Mouse (Mus musculus) myocyte (in vitro differentiated cells): ENCODE measurements at regions not wholly inside any gene's neighbourhood (a gene's known extent, or its start where the extent isn't known, plus 50 kb on each side); places are given as distances from the start of the nearest gene placed in this dataset.

ENCODE experiments used
- H3K27me3 ChIP-seq: one replicate; pipeline ENCODE4 v1.6.1; 2011; ENCODE audit not compliant: control insufficient read depth, insufficient read depth, insufficient read length
- H3K36me3 ChIP-seq: one replicate; pipeline ENCODE4 v1.6.1; 2011; ENCODE audit not compliant: control insufficient read depth, insufficient read depth
- H3K4me2 ChIP-seq: one replicate; pipeline ENCODE4 v1.6.1; 2011; ENCODE audit warnings: low read depth, control low read depth
- H3K4me3 ChIP-seq: one replicate; pipeline ENCODE4 v1.5.1; 2011; ENCODE audit warnings: mild to moderate bottlenecking, control low read depth, moderate library complexity
- H3K79me2 ChIP-seq: one replicate; pipeline ENCODE4 v1.6.1; 2011; ENCODE audit not compliant: control insufficient read depth, insufficient read depth
- H3ac ChIP-seq: one replicate; pipeline ENCODE4 v1.6.1; 2011; ENCODE audit not compliant: control insufficient read depth, insufficient read length
- CEBPB ChIP-seq: IDR thresholded peaks from 2 replicates; pipeline ENCODE4 v1.6.1; 2011; ENCODE audit warnings: mild to moderate bottlenecking, moderate library complexity; ENCODE audit not compliant: poor library complexity, insufficient read depth, severe bottlenecking
- E2F4 ChIP-seq: IDR thresholded peaks from one replicate; pipeline ENCODE4 v1.6.1; 2011; ENCODE audit warnings: mild to moderate bottlenecking, control low read depth, moderate library complexity; ENCODE audit not compliant: insufficient read depth
- MAX ChIP-seq: IDR thresholded peaks from one replicate; pipeline ENCODE4 v1.6.1; 2011; ENCODE audit warnings: low read depth, mild to moderate bottlenecking, control low read depth
- MYOD1 ChIP-seq, 3 experiments: IDR thresholded peaks; one replicate each; pipeline ENCODE4 v1.6.1; 2011; ENCODE audit warnings: control low read depth in 2 of 3, low read depth in 2 of 3, mild to moderate bottlenecking in 2 of 3, moderate library complexity in 1 of 3; ENCODE audit not compliant: insufficient read length in 2 of 3, control insufficient read depth in 1 of 3
- MYOG ChIP-seq, 3 experiments: IDR thresholded peaks; one replicate each; pipeline ENCODE4 v1.6.1; 2011; ENCODE audit warnings: control low read depth in 2 of 3, low read depth in 2 of 3, mild to moderate bottlenecking in 2 of 3; ENCODE audit not compliant: insufficient read length in 2 of 3, control insufficient read depth in 1 of 3, insufficient read depth in 1 of 3
- POLR2A ChIP-seq: IDR thresholded peaks from one replicate; pipeline ENCODE4 v1.6.1; 2011; ENCODE audit warnings: low read depth, mild to moderate bottlenecking, control low read depth, moderate library complexity; ENCODE audit not compliant: insufficient read length
- POLR2AphosphoS2 ChIP-seq: IDR thresholded peaks from one replicate; pipeline ENCODE4 v1.6.1; 2011; ENCODE audit warnings: low read depth, control low read depth; ENCODE audit not compliant: insufficient read length
- REST ChIP-seq: IDR thresholded peaks from one replicate; pipeline ENCODE4 v1.6.1; 2011; ENCODE audit warnings: mild to moderate bottlenecking, control low read depth, moderate library complexity; ENCODE audit not compliant: insufficient read depth, insufficient read length
- SRF ChIP-seq: IDR thresholded peaks from one replicate; pipeline ENCODE4 v1.6.1; 2011; ENCODE audit warnings: low read depth; ENCODE audit not compliant: control insufficient read depth, insufficient read length
- TCF12 ChIP-seq: IDR thresholded peaks from one replicate; pipeline ENCODE4 v1.6.1; 2011; ENCODE audit warnings: mild to moderate bottlenecking, control low read depth; ENCODE audit not compliant: poor library complexity, insufficient read depth, severe bottlenecking
- TCF3 ChIP-seq: IDR thresholded peaks from one replicate; pipeline ENCODE4 v1.6.1; 2011; ENCODE audit warnings: low read depth, control low read depth; ENCODE audit not compliant: insufficient read length
- USF1 ChIP-seq: IDR thresholded peaks from one replicate; pipeline ENCODE4 v1.6.1; 2011; ENCODE audit warnings: low read depth, mild to moderate bottlenecking, control low read depth, moderate library complexity

- Histone ChIP-seq H3K36me3 (no peaks in the 10 kb centered on the region), H3K79me2 (no peaks in the 10 kb centered on the region), H3K27me3 (no peaks in the 10 kb centered on the region), H3K4me2 (no peak overlapping the region), H3ac (no peak overlapping the region), H3K4me3 (no peak overlapping the region)
- no peak for TF ChIP-seq E2F4
- TF ChIP-seq MYOG (IDR thresholded peaks at IDR 0.05; ENCODE audit: control insufficient read depth in 1 of 3, insufficient read depth in 1 of 3, insufficient read length in 2 of 3, low read depth in 2 of 3): no peak
- no peak for TF ChIP-seq MYOD1 (IDR thresholded peaks at IDR 0.05; ENCODE audit: control insufficient read depth in 1 of 3, insufficient read length in 2 of 3, low read depth in 2 of 3)
- TF ChIP-seq TCF12: no peak
- TF ChIP-seq POLR2AphosphoS2: no peak
- TF ChIP-seq TCF3: no peak
- no peak for TF ChIP-seq SRF
Measured at GRCm38 (mm10) chr16:31551416-31552151, 111.7 kb upstream of the Dlg1 start.

- no peak for TF ChIP-seq MYOD1 (IDR thresholded peaks at IDR 0.05; ENCODE audit: control insufficient read depth in 1 of 3, insufficient read length in 2 of 3, low read depth in 2 of 3)
- no peak for TF ChIP-seq MYOG (IDR thresholded peaks at IDR 0.05; ENCODE audit: control insufficient read depth in 1 of 3, insufficient read depth in 1 of 3, insufficient read length in 2 of 3, low read depth in 2 of 3)
- no peak for TF ChIP-seq CEBPB
- no peak for TF ChIP-seq TCF12
- TF ChIP-seq MAX: no peak
- no peak for TF ChIP-seq E2F4
- TF ChIP-seq TCF3: no peak
- TF ChIP-seq POLR2AphosphoS2: no peak
- no peak for TF ChIP-seq POLR2A
- TF ChIP-seq SRF: no peak
- TF ChIP-seq REST: no peak
- TF ChIP-seq USF1: no peak
- H3K79me2 ChIP-seq: no peaks in the 10 kb centered on the region
- no peak overlapping the region for H3ac ChIP-seq
- no peaks in the 10 kb centered on the region for H3K36me3 ChIP-seq
- no peak overlapping the region for H3K4me3 ChIP-seq
- H3K27me3 ChIP-seq: no peaks in the 10 kb centered on the region
- no peak overlapping the region for H3K4me2 ChIP-seq
Measured at GRCm38 (mm10) chr16:31553361-31554146, 109.7 kb upstream of the Dlg1 start.

DNA sequence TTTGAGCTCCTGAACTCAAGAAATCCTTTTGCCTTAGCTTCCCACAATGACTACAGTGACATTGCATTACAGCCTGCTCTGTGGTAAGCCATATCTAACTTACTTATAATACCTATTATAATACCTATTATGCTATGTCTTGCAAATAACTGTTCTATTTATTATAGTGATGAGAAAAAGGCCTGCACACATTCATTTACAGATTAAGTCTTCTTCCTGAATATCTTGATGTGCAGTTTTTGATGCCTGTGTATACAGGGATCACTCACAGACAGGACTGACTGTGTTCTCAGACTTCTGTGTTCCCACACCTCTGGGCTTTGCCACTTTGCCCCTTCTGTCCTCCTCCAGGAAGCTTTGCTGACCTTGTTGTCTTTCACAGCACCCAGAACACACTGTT is 102.8 kb upstream of the Dlg1 start:
- no peak for TF ChIP-seq USF1
- TF ChIP-seq MYOD1 (IDR thresholded peaks at IDR 0.05; ENCODE audit: control insufficient read depth in 1 of 3, insufficient read length in 2 of 3, low read depth in 2 of 3): no peak
- no peak for TF ChIP-seq POLR2A
- no peak for TF ChIP-seq MAX
- TF ChIP-seq SRF: no peak
- no peak for TF ChIP-seq TCF12
- TF ChIP-seq E2F4: no peak
- no peak for TF ChIP-seq REST
- TF ChIP-seq TCF3: no peak
- no peak for TF ChIP-seq POLR2AphosphoS2
- Histone ChIP-seq H3K36me3 (no peaks in the 10 kb centered on the region), H3ac (no peak overlapping the region), H3K4me2 (no peak overlapping the region), H3K79me2 (no peaks in the 10 kb centered on the region), H3K27me3 (no peaks in the 10 kb centered on the region), H3K4me3 (no peak overlapping the region)

- H3K27me3 ChIP-seq: no peaks in the 10 kb centered on the region
- no peaks in the 10 kb centered on the region for H3K36me3 ChIP-seq
- H3K4me3 ChIP-seq: no peak overlapping the region
- no peak overlapping the region for H3ac ChIP-seq
- TF ChIP-seq TCF12 (no peak), USF1 (no peak), POLR2AphosphoS2 (no peak), E2F4 (no peak), POLR2A (no peak), CEBPB (no peak), MYOG (IDR thresholded peaks at IDR 0.05; ENCODE audit: control insufficient read depth in 1 of 3, insufficient read depth in 1 of 3, insufficient read length in 2 of 3, low read depth in 2 of 3) (no peak), TCF3 (no peak), MYOD1 (IDR thresholded peaks at IDR 0.05; ENCODE audit: control insufficient read depth in 1 of 3, insufficient read length in 2 of 3, low read depth in 2 of 3) (no peak), MAX (no peak), REST (no peak), SRF (no peak)
- H3K79me2 ChIP-seq: no peaks in the 10 kb centered on the region
- no peak overlapping the region for H3K4me2 ChIP-seq
Measured at GRCm38 (mm10) chr16:31564926-31565325, 98.3 kb upstream of the Dlg1 start.

DNA sequence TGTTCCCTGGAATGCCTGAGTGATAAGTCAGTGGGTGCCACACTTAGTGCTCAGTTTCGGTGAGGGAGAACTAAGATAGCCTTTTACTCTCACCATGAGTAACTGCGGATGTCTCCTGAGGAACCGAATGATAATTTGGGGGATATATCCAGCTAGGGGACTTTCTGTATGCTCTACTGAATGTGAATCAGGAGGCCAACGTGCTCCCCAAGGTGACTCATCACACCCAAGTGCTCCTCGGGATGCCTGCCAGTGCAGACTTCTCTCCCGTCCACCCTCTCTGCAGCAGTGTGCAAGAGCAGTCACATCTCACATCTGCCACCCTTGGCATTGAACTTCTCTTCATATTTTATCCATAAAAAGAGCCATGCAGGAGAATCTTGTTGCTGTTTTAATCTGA is 94.9 kb upstream of the Dlg1 start:
- Histone ChIP-seq H3K36me3 (no peaks in the 10 kb centered on the region), H3K79me2 (no peaks in the 10 kb centered on the region), H3ac (no peak overlapping the region), H3K27me3 (no peaks in the 10 kb centered on the region), H3K4me2 (peak overlapping the region; percentile 54), H3K4me3 (no peak overlapping the region)
- TF ChIP-seq MAX (no peak), TCF3 (no peak), USF1 (no peak), E2F4 (no peak), MYOD1 (IDR thresholded peaks at IDR 0.05; ENCODE audit: control insufficient read depth in 1 of 3, insufficient read length in 2 of 3, low read depth in 2 of 3) (no peak), SRF (no peak), CEBPB (no peak), TCF12 (no peak)
